Mouse (Mus musculus) brain, embryonic 14.5 days (tissue): ENCODE measurements at regions not wholly inside any gene's neighbourhood (a gene's known extent, or its start where the extent isn't known, plus 50 kb on each side); places are given as distances from the start of the nearest gene placed in this dataset.

ENCODE experiments used
- CTCF ChIP-seq: fragments of 200-500 bp; IDR thresholded peaks from 2 replicates; pipeline ENCODE4 v1.5.1; 2012; ENCODE audit warnings: inconsistent platforms, mild to moderate bottlenecking, moderate library complexity, borderline replicate concordance; ENCODE audit not compliant: insufficient read depth, insufficient read length; ENCODE audit errors: extremely low read depth
- POLR2A ChIP-seq: fragments of 200-500 bp; IDR thresholded peaks from 2 replicates; pipeline ENCODE4 v1.6.1; 2012; ENCODE audit warnings: mild to moderate bottlenecking, inconsistent platforms, borderline replicate concordance; ENCODE audit not compliant: poor library complexity, insufficient read depth, insufficient read length, severe bottlenecking; ENCODE audit errors: extremely low read depth

GRCm38 (mm10) chr2:133208498-133208897 lies 262.8 kb upstream of the Fermt1 start:
- TF ChIP-seq POLR2A (no peak), CTCF (no peak)
